Mouse (Mus musculus): Measurements from ENCODE around the gene Hal. TPM values are rescaled to one million over a fixed set of nuclear protein-coding genes. Genes with fewer than 3 reads are reported as not detected.
"Not testable (repeated sequence)": the region's sequence is repeated elsewhere in the genome, so short reads cannot be mapped to it uniquely, and the experiment has no call there.

Gene Hal
- polyA plus RNA-seq, 1 experiment: not detected

DNA sequence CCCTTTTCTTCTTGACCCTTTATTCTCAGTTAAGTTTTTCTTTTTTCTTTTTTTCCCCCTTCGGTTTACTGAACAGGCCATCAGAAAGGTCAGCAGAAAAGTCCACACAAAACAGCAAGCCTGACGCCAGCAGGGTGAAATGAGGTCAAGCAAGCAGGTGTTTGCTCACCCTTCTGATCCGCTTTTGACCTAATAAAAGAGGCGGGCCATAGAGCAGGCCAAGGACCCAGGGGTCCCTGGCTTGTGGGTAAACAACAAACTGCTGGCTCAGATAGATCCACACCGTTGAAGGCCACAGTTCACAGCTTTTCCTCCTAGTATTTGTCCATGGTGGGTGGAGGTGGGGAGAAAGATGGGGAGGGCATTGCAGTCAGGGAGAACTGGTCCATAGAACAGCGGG is 54.6 kb downstream of the Hal start:
- H3K27ac ChIP-seq (ENCODE audit: insufficient read depth, low read depth, low read length): no peak overlapping the region
- 76% methylated on average over 6 of the region's 6 CpGs for WGBS
- H3K4me3 ChIP-seq (ENCODE audit: insufficient read depth, low read depth, low read length): no peak overlapping the region
- H3K4me1 ChIP-seq (ENCODE audit: control insufficient read depth, insufficient read depth, low read length): peaks cover 11% of the 10 kb centered on the region
- TF ChIP-seq POLR2A (IDR thresholded peaks at IDR 0.05; ENCODE audit: insufficient read depth, low read depth, low read length): no peak
- TF ChIP-seq CTCF (IDR thresholded peaks at IDR 0.05; ENCODE audit: insufficient read depth, low read depth, low read length): no peak

DNA sequence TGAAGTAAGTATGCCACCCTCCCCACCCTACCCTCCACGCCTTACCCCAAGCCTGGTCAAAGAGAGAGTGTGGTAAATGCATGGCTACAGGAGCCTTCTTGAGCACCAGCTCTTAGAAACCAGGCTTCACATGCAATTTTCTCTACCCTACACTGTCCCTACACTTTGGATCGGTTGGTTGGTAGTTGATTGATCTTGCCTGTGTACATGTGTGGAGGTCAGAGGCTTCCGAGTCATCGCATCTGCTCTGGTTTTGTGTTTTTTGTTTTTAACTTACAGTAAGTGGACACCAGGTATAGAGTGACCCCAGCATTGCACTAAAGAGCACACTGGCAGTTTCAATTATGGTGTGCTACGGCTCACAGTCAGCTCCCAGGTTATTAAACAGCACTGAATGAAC is 55.6 kb downstream of the Hal start:
- WGBS: 87% methylated on average over 5 of the region's 5 CpGs
- TF ChIP-seq CTCF (IDR thresholded peaks at IDR 0.05; ENCODE audit: insufficient read depth, low read depth, low read length) (no peak), POLR2A (IDR thresholded peaks at IDR 0.05; ENCODE audit: insufficient read depth, low read depth, low read length) (no peak)

DNA sequence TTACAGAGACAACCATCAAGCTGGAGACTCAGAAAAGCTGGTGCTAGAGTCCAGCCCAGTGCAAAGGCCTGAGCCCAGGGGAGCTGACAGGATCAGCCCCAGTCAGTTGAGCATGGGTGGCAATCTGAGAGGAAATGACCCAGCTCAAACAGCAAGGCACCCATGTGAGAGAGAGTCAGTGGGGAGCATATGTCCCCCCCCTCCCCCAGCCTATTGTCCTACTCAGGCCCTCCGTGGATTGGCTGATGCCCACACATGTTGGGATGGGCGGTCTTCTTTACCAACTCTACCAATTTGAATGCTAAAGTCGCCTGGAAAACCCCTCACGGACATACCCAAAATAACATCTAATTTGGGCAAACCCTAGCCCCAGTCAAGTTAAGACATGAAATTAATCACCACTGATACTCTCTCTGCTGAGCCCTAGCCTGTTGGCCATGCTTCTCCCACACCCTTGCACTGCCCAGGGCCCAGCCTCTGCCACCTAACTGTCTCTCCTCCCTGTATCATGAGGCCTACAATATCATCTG is 59.2 kb downstream of the Hal start:
- Histone ChIP-seq H3K4me3 (ENCODE audit: insufficient read depth, low read depth, low read length) (no peak overlapping the region), H3K27ac (ENCODE audit: insufficient read depth, low read depth, low read length) (no peak overlapping the region), H3K4me1 (ENCODE audit: control insufficient read depth, insufficient read depth, low read length) (no peaks in the 10 kb centered on the region)
- WGBS: 96% methylated on average over 4 of the region's 4 CpGs
- TF ChIP-seq POLR2A (IDR thresholded peaks at IDR 0.05; ENCODE audit: insufficient read depth, low read depth, low read length) (no peak), CTCF (IDR thresholded peaks at IDR 0.05; ENCODE audit: insufficient read depth, low read depth, low read length) (no peak)

More for the DNA sequence above, 55.6 kb downstream of the Hal start:
- Histone ChIP-seq H3K4me3 (ENCODE audit: insufficient read depth, low read depth, low read length) (no peak overlapping the region), H3K4me1 (ENCODE audit: control insufficient read depth, insufficient read depth, low read length) (peaks cover 11% of the 10 kb centered on the region), H3K27ac (ENCODE audit: insufficient read depth, low read depth, low read length) (no peak overlapping the region)

DNA sequence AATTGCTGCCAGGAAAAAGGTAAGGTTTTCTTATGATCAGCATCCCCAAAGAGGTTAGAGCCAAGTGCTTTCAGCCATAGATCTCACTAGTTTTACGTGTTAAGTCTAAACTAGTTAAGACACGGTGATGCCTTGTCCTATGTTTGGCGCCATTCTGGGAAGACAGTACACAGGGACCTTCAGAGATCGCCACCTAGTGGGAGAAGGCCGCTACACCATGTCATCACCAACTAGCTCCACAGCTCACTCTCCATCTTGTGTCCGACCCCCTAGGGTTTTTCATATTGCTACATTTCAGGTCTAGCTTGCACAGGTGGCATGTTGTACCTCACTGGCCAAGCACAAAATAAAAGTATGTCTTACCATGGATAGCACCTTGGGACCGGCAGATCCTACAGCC is 60.4 kb downstream of the Hal start:
- Histone ChIP-seq H3K27ac (ENCODE audit: insufficient read depth, low read depth, low read length) (no peak overlapping the region), H3K4me1 (ENCODE audit: control insufficient read depth, insufficient read depth, low read length) (no peaks in the 10 kb centered on the region), H3K4me3 (ENCODE audit: insufficient read depth, low read depth, low read length) (no peak overlapping the region)
- WGBS: 15% methylated on average over 7 of the region's 7 CpGs
- 0 out of 2 replicates have a peak, but pooled peaks have one; percentile 15 for TF ChIP-seq CTCF (IDR thresholded peaks at IDR 0.05; ENCODE audit: insufficient read depth, low read depth, low read length)
- no peak for TF ChIP-seq POLR2A (IDR thresholded peaks at IDR 0.05; ENCODE audit: insufficient read depth, low read depth, low read length)

DNA sequence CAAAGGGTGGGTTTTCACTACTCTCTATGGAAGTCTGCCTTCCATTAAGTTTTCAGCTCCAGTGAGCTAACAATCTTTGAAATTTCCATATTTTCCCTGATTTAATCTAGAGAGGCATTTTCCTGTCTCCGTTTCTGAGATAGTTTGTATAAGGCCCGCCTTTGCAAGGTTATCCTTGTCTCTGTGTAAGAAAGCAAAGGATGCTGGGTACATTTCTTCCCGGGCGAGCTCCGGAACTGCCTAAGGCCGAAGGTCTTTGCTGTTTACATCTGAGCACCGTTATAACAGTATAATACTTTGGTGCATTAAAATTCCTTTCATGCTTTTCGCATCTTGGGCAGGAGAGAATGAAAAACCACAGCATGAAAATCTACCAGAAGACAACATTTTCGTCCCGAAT is 61.3 kb downstream of the Hal start:
- no peak overlapping the region for H3K27ac ChIP-seq (ENCODE audit: insufficient read depth, low read depth, low read length)
- TF ChIP-seq CTCF (IDR thresholded peaks at IDR 0.05; ENCODE audit: insufficient read depth, low read depth, low read length) (no peak), POLR2A (IDR thresholded peaks at IDR 0.05; ENCODE audit: insufficient read depth, low read depth, low read length) (no peak)

DNA sequence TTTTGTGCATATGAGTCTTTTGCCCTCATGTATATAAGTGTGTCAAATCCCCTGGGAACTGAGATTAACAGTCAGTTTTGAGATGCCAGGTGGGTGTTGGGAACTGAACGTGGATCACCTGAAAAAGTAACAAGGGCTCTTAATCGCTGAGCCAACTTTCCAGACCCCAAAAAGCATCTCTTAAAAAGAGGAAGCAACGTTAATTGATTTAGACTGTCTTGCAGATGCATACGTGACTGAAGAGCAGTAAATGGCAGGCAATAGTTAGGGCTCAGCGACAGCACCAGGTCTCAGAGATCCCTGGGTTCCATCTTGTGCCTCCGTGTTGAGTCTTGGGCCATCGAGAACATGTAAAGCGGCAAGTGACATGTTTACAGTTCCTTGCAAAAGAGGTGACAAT is 64.0 kb downstream of the Hal start:
- no peaks in the 10 kb centered on the region for H3K4me1 ChIP-seq (ENCODE audit: control insufficient read depth, insufficient read depth, low read length)
- H3K4me3 ChIP-seq (ENCODE audit: insufficient read depth, low read depth, low read length): no peak overlapping the region
- no peak for TF ChIP-seq POLR2A (IDR thresholded peaks at IDR 0.05; ENCODE audit: insufficient read depth, low read depth, low read length)
- no peak for TF ChIP-seq CTCF (IDR thresholded peaks at IDR 0.05; ENCODE audit: insufficient read depth, low read depth, low read length)
- H3K27ac ChIP-seq (ENCODE audit: insufficient read depth, low read depth, low read length): no peak overlapping the region
- 90% methylated on average over 8 of the region's 8 CpGs for WGBS

More for the DNA sequence above, 61.3 kb downstream of the Hal start:
- H3K4me1 ChIP-seq (ENCODE audit: control insufficient read depth, insufficient read depth, low read length): no peaks in the 10 kb centered on the region
- 91% methylated on average over 10 of the region's 10 CpGs for WGBS
- H3K4me3 ChIP-seq (ENCODE audit: insufficient read depth, low read depth, low read length): no peak overlapping the region

DNA sequence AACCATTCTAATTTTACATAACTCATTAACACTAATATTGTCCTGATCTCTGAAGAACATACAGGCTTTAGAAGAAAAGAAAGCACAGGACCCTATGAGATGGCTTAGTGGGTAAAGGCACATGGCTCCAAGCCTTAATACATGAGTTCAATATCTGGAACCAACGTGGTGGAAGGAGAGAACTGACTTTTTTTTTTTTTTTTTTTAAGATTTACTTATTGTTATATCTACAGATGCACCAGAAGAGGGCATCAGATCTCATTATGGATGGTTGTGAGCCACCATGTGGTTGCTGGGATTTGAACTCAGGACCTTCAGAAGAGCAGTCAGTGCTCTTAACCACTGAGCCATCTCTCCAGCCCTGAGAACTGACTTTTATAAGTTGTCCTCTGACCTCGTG is 69.4 kb downstream of the Hal start:
- H3K4me1 ChIP-seq (ENCODE audit: control insufficient read depth, insufficient read depth, low read length); H3K4me3 ChIP-seq (ENCODE audit: insufficient read depth, low read depth, low read length); H3K27ac ChIP-seq (ENCODE audit: insufficient read depth, low read depth, low read length): not testable (repeated sequence)
- WGBS: 83% methylated on average over 2 of the region's 2 CpGs

DNA sequence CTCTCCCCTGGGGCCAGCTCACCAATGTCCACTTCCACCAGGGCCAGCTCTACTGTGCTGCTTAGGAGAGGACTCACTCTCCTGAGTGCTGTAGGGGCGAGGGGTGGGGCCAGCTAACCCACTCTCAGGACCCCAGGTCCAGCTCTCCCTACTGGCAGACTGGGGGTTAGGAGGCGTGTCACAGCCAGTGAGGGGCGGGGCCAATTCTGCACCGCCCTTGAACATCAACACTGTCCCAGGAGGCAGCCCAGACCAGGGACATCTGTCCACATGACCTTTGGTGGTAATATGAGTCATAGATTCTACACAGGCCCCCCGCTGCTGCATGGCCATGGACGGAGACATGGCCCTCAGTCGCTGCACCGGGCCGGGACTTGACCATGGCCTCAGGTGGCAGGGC is 71.2 kb downstream of the Hal start:
- 72% methylated on average over 9 of the region's 9 CpGs for WGBS
- Histone ChIP-seq H3K4me1 (ENCODE audit: control insufficient read depth, insufficient read depth, low read length) (0 out of 2 replicates have a peak, but pooled peaks cover 4% of the 10 kb centered on the region), H3K4me3 (ENCODE audit: insufficient read depth, low read depth, low read length) (no peak overlapping the region), H3K27ac (ENCODE audit: insufficient read depth, low read depth, low read length) (no peak overlapping the region)
- no peak for TF ChIP-seq POLR2A (IDR thresholded peaks at IDR 0.05; ENCODE audit: insufficient read depth, low read depth, low read length)
- TF ChIP-seq CTCF (IDR thresholded peaks at IDR 0.05; ENCODE audit: insufficient read depth, low read depth, low read length): no peak

DNA sequence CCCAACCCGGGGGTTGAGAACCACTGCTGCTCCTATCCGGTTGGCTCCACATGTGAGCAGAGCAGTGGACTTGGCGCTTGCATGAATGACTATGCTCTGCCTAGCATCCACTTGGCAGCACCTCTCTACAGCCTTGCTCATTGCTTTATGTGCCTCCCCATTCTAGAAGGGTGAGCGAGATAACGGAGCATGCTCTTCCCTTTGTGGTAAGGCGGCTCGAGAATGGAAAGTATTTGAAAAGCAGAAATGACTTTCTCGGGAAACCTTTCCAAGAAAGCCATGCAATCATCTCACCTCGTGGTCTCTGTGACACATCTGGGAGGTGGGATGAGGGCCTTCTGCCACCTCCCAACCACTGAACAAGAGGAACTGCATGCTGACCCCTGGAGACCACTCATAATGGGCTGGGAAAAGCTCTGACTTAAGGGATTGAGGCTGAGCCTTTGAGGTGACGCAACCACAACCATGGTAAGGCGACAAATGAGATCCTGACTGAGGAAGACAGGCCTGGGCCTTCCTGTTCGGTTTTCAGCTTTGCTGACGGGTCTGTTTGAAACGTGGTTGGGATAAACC is 76.0 kb downstream of the Hal start:
- 93% methylated on average over 14 of the region's 14 CpGs for WGBS
- H3K27ac ChIP-seq (ENCODE audit: insufficient read depth, low read depth, low read length): no peak overlapping the region
- no peak overlapping the region for H3K4me3 ChIP-seq (ENCODE audit: insufficient read depth, low read depth, low read length)
- TF ChIP-seq POLR2A (IDR thresholded peaks at IDR 0.05; ENCODE audit: insufficient read depth, low read depth, low read length) (no peak), CTCF (IDR thresholded peaks at IDR 0.05; ENCODE audit: insufficient read depth, low read depth, low read length) (no peak)
- H3K4me1 ChIP-seq (ENCODE audit: control insufficient read depth, insufficient read depth, low read length): peaks cover under 1% of the 10 kb centered on the region; the same call in 1 of the 2 replicates

DNA sequence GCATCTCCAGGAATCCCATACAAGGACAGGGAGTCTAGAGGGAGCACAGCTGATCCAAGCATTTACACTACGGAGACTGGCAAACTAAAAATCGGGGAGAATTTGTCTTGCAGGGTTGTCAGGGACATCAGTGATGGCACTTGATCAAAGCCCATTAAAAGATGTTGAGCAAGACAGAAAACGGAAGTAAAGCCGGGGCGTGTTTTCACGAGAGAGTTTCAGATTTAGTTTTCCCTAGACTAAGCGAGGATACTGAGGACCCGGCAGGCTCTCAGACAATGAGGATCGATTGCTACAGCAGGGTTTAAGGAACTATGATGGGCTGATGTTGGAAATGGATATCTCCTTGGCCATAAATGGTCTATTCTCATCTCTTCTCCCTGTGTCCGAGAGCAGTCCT is 78.5 kb downstream of the Hal start:
- no peak overlapping the region for H3K27ac ChIP-seq (ENCODE audit: insufficient read depth, low read depth, low read length)
- no peaks in the 10 kb centered on the region; the same call in 1 of the 2 replicates for H3K4me1 ChIP-seq (ENCODE audit: control insufficient read depth, insufficient read depth, low read length)
- no peak overlapping the region for H3K4me3 ChIP-seq (ENCODE audit: insufficient read depth, low read depth, low read length)
- WGBS: 91% methylated on average over 10 of the region's 10 CpGs
- TF ChIP-seq CTCF (IDR thresholded peaks at IDR 0.05; ENCODE audit: insufficient read depth, low read depth, low read length) (no peak), POLR2A (IDR thresholded peaks at IDR 0.05; ENCODE audit: insufficient read depth, low read depth, low read length) (no peak)

All from olfactory bulb, adult 2 months (tissue).